Mouse (Mus musculus) frontal cortex, postnatal 36 days (tissue): ENCODE data around the gene Fam180a.
A peak's percentile ranks its signal among the peaks of the same experiment; 100 is the strongest.
"Not testable (repeated sequence)": the region's sequence is repeated elsewhere in the genome, so short reads cannot be mapped to it uniquely, and the experiment has no call there.

Experiments
- DNase-seq, 2 experiments: peaks; one replicate each; pipeline ENCODE4 v3.0.0; 2022; ENCODE audit warnings: low spot score in 2 of 2

Fam180a gene

GRCm38 (mm10) chr6:35326111-35326515 is at the start of gene Fam180a:
Gene Fam180a, minus strand, starts transcription at chr6:35326141.
- peak; percentile 27 to 35 for DNase-seq

GRCm38 (mm10) chr6:35374052-35374451 is 48.1 kb upstream of the Fam180a start:
- no peak for DNase-seq

- no peak for DNase-seq
Observed at GRCm38 (mm10) chr6:35370356-35370755, 44.4 kb upstream of the Fam180a start.

GRCm38 (mm10) chr6:35369578-35370282 is 43.8 kb upstream of the Fam180a start:
- DNase-seq = not testable (repeated sequence)

GRCm38 (mm10) chr6:35362596-35362995 is 36.7 kb upstream of the Fam180a start:
- no peak for DNase-seq

GRCm38 (mm10) chr6:35355320-35355719 is 29.4 kb upstream of the Fam180a start:
- no peak for DNase-seq

GRCm38 (mm10) chr6:35354622-35354998 is 28.7 kb upstream of the Fam180a start:
- DNase-seq = peak in 1 of 2 experiments; percentile 24

GRCm38 (mm10) chr6:35353846-35354621 is 28.1 kb upstream of the Fam180a start:
- DNase-seq = no peak

- DNase-seq = no peak
Observed at GRCm38 (mm10) chr6:35353416-35353815, 27.5 kb upstream of the Fam180a start.

- DNase-seq = no peak
Observed at GRCm38 (mm10) chr6:35352867-35353266, 26.9 kb upstream of the Fam180a start.

GRCm38 (mm10) chr6:35351826-35352225 is 25.9 kb upstream of the Fam180a start:
- DNase-seq = no peak

- no peak for DNase-seq
Observed at GRCm38 (mm10) chr6:35349784-35350183, 23.8 kb upstream of the Fam180a start.

GRCm38 (mm10) chr6:35338640-35339039 is 12.7 kb upstream of the Fam180a start:
- DNase-seq = no peak

- DNase-seq = no peak
Observed at GRCm38 (mm10) chr6:35337836-35338235, 11.9 kb upstream of the Fam180a start.

GRCm38 (mm10) chr6:35335452-35335851 is 9.5 kb upstream of the Fam180a start:
- no peak for DNase-seq

GRCm38 (mm10) chr6:35334278-35334677 is 8.3 kb upstream of the Fam180a start:
- DNase-seq = no peak

- no peak for DNase-seq
Observed at GRCm38 (mm10) chr6:35333632-35334031, 7.7 kb upstream of the Fam180a start.

GRCm38 (mm10) chr6:35330834-35331233 is 4.9 kb upstream of the Fam180a start:
- DNase-seq = no peak

GRCm38 (mm10) chr6:35329956-35330355 is 4.0 kb upstream of the Fam180a start:
- DNase-seq = no peak

GRCm38 (mm10) chr6:35324306-35324705 is 1.6 kb downstream of the Fam180a start:
- no peak for DNase-seq

- no peak for DNase-seq
Observed at GRCm38 (mm10) chr6:35323046-35323445, 2.9 kb downstream of the Fam180a start.

- no peak for DNase-seq
Observed at GRCm38 (mm10) chr6:35321105-35321504, 4.8 kb downstream of the Fam180a start.

GRCm38 (mm10) chr6:35319850-35320249 is 6.1 kb downstream of the Fam180a start:
- no peak for DNase-seq
